Mouse (Mus musculus): ENCODE data around the gene Esrrg.

The Esrrg gene

DNA sequence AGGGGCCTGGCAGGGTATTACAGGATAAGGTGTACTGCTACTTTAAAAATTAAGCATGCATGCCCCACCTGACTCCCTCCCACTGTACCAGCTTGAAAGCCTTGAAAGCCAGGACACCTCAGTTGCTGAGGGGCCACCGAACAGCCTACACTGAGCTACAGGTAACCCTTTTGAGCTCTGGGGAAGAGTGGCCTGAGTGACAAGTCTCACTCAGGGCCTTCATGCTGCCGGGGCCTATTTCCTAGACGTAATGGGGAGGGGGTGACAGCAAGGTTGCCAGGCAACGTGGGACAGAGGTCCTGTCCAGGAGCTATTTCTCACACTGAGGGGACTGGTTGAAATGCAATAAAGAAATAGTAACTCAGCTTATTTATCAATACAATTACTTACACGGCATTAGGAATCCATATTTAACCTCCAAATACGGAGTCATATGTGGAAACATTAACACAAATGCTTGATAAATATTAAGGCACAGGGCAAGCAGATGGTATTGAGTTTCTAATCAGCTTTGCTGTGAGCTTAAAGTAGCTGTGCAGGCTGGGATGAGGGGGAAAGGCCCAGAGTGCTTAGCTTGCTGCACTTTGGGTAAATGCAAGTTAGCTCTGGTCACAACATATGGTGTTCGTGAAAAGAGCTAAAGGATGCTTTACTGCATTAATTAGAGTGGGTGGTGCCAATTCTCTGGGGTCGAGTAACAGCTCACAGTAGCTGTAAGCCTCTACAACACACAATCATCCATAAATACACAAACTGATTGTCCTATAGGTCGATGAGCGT lies 653.5 kb downstream of the Esrrg start, which contains the start of gene Ush2a:
Ush2a (plus strand) TSS at position 121 of the 780 bp plus-strand sequence.
- DNase-seq (ENCODE audit: low spot score), result no peak

Measured in spleen, adult 12 weeks (tissue).